Mouse (Mus musculus) B cell, adult 62 days (primary cell): ENCODE data around the gene Rhox3c. TPM values are rescaled to one million over a fixed set of nuclear protein-coding genes. Genes with fewer than 3 reads are reported as not detected.

Experiments used
- total RNA-seq: library from RNA; stranded (reverse); gene quantifications from 4 replicates; pipeline ENCODE4 v1.2.4, GENCODE M21; 2023

The Rhox3c gene
- total RNA-seq: not detected in 4 replicates

GRCm38 (mm10) chrX:37458285-37458684 lies at the start of gene Rhox3c:
Gene Rhox3c (plus strand): TSS chrX:37458585.

GRCm38 (mm10) chrX:37411767-37412166 lies 46.6 kb upstream of the Rhox3c start, which contains the start of gene Rhox2b:
Gene Rhox2b (plus strand): TSS chrX:37412067.

GRCm38 (mm10) chrX:37432194-37432593 lies 26.2 kb upstream of the Rhox3c start, which contains the start of gene Rhox4b:
Gene Rhox4b (plus strand): TSS chrX:37432494.

GRCm38 (mm10) chrX:37453380-37453779 lies 5.0 kb upstream of the Rhox3c start, which contains the start of gene Rhox2c:
Gene Rhox2c (plus strand): TSS chrX:37453680.

GRCm38 (mm10) chrX:37480037-37480436 lies 21.7 kb downstream of the Rhox3c start, which contains the start of gene Rhox4c:
Gene Rhox4c (plus strand): TSS chrX:37480337.

GRCm38 (mm10) chrX:37514059-37514458 lies 55.7 kb downstream of the Rhox3c start, which contains the start of gene Rhox4d:
Gene Rhox4d (plus strand): TSS chrX:37514359.

Other genes starting within 250 kb of the Rhox3c start
- not detected in 4 replicates for gene Gm9, start 247.5 kb upstream of the Rhox3c start, total RNA-seq
- gene Rhox1, start 236.3 kb upstream of the Rhox3c start, total RNA-seq: not detected in 4 replicates
- not detected in 4 replicates for gene Rhox2a, start 213.6 kb upstream of the Rhox3c start, total RNA-seq
- not detected in 4 replicates for gene Rhox3a, start 208.7 kb upstream of the Rhox3c start, total RNA-seq
- gene Rhox4a, start 193.2 kb upstream of the Rhox3c start, total RNA-seq: not detected in 4 replicates
- gene Rhox3a2, start 78.6 kb upstream of the Rhox3c start, total RNA-seq: not detected in 4 replicates
- gene Rhox4a2, start 67.7 kb upstream of the Rhox3c start, total RNA-seq: not detected in 4 replicates
- gene Rhox2b, start 46.5 kb upstream of the Rhox3c start, total RNA-seq: not detected in 4 replicates
- not detected in 4 replicates for gene Rhox4b, start 26.1 kb upstream of the Rhox3c start, total RNA-seq
- not detected in 4 replicates for gene Rhox2c, start 4.9 kb upstream of the Rhox3c start, total RNA-seq
- not detected in 4 replicates for gene Rhox4c, start 21.8 kb downstream of the Rhox3c start, total RNA-seq
- gene Rhox2d, start 34.8 kb downstream of the Rhox3c start, total RNA-seq: not detected in 4 replicates
- not detected in 4 replicates for gene Rhox4d, start 55.8 kb downstream of the Rhox3c start, total RNA-seq
- gene Rhox2e, start 71.9 kb downstream of the Rhox3c start, total RNA-seq: not detected in 4 replicates
- gene Rhox3e, start 83.4 kb downstream of the Rhox3c start, total RNA-seq: not detected in 4 replicates
- gene Rhox4e, start 98.8 kb downstream of the Rhox3c start, total RNA-seq: not detected in 4 replicates
- not detected in 4 replicates for gene Rhox2f, start 112.8 kb downstream of the Rhox3c start, total RNA-seq
- gene Rhox3f, start 122.4 kb downstream of the Rhox3c start, total RNA-seq: not detected in 4 replicates
- gene Rhox4f, start 149.1 kb downstream of the Rhox3c start, total RNA-seq: not detected in 4 replicates
- not detected in 4 replicates for gene Rhox3g, start 170.0 kb downstream of the Rhox3c start, total RNA-seq
- gene Rhox2g, start 184.9 kb downstream of the Rhox3c start, total RNA-seq: not detected in 4 replicates
- not detected in 4 replicates for gene Rhox4g, start 192.7 kb downstream of the Rhox3c start, total RNA-seq
- gene Rhox3h, start 210.2 kb downstream of the Rhox3c start, total RNA-seq: not detected in 4 replicates
- not detected in 4 replicates for gene Rhox2h, start 214.7 kb downstream of the Rhox3c start, total RNA-seq